Mouse (Mus musculus): ENCODE data around the gene Dennd5a. TPM values are rescaled to one million over a fixed set of nuclear protein-coding genes. Genes with fewer than 3 reads are reported as not detected.
A peak's percentile ranks its signal among the peaks of the same experiment; 100 is the strongest.

The Dennd5a gene
- polyA plus RNA-seq, 1 experiment from 2014 or later = 38.4 TPM

DNA sequence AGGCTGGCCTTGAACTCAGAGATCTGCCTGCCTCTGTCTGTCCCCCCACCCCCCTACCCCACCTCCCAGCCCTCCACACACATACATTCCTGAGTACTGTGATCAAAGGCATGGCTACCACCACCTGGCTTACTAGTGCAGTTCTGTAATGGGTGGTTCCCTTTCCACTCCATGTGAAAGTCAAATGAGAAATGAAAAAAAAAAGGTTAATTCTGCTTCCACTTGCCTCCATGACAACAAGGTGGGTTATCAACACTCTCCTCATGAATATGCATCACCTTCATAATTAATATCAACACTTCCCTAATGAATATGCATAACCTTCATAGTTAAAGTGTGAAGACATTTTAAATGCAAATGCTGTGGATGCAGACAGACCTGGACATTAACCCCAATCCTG is 85.2 kb downstream of the Dennd5a start:
- ATAC-seq (ENCODE audit: borderline replicate concordance, extremely low read depth, low FRiP score, low TSS enrichment) = no peak
- H3K27ac ChIP-seq = no peak overlapping the region
- H3K4me3 ChIP-seq = no peak overlapping the region
- no peaks in the 10 kb centered on the region for H3K27me3 ChIP-seq
- no peak overlapping the region for H3K4me2 ChIP-seq
- H3K4me1 ChIP-seq = peaks cover 8% of the 10 kb centered on the region
- no peaks in the 10 kb centered on the region for H3K36me3 ChIP-seq
- no peak overlapping the region for H3K9ac ChIP-seq
- H3K9me3 ChIP-seq = no peaks in the 10 kb centered on the region

DNA sequence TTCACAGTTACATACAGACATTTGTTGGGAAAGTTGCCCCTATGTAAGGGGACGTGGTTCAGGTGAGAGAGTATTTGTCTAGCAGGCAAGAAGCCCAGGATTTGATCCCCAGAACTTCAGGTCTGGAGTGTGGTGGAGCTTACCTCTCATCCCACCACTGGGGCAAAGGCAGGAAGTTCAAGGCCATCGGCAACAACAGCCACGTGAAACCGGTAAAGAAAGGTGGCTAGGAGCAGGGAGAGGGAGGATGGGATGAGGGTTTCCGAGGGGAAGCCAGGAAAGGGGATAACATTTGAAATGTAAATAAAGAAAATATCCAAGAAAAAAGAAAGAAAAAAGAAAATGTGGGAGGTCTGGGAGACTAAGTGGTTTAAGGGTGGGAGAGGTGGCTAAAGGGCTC is 87.1 kb downstream of the Dennd5a start:
- 19% methylated on average over 5 of the region's 5 CpGs for WGBS
- peak overlapping the region; percentile 10; the same call in 1 of the 2 replicates for H3K27ac ChIP-seq
- no peaks in the 10 kb centered on the region for H3K27me3 ChIP-seq
- H3K9ac ChIP-seq = no peak overlapping the region
- no peak for ATAC-seq (ENCODE audit: borderline replicate concordance, extremely low read depth, low FRiP score, low TSS enrichment)
- H3K9me3 ChIP-seq = no peaks in the 10 kb centered on the region
- no peak overlapping the region for H3K4me3 ChIP-seq
- H3K36me3 ChIP-seq = no peaks in the 10 kb centered on the region
- no peak overlapping the region for H3K4me2 ChIP-seq
- peaks cover 8% of the 10 kb centered on the region for H3K4me1 ChIP-seq

DNA sequence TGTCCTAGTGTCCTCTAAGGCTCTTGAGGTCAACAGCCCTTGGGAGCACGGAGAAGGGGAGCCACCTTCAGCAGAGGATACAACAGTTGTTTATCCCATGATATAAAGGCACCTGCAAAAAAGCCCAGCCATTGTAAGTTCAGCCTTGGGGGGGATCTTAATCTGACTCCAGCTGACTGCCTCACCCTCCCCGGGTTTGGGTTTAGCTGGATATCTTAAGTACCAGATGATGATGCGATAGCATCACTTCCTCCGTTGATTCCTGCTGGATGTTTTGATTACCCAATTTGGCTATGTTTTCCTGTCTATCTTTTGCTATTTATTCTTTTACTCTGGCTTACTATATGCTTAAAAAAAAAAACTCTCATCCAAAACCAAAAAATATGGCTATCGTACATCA is 89.0 kb downstream of the Dennd5a start:
- ATAC-seq (ENCODE audit: borderline replicate concordance, extremely low read depth, low FRiP score, low TSS enrichment) = no peak
- H3K4me1 ChIP-seq = peaks cover 19% of the 10 kb centered on the region
- H3K4me3 ChIP-seq = no peak overlapping the region
- peaks cover 1% of the 10 kb centered on the region; the same call in 1 of the 2 replicates for H3K27me3 ChIP-seq
- no peaks in the 10 kb centered on the region for H3K36me3 ChIP-seq
- H3K9me3 ChIP-seq = no peaks in the 10 kb centered on the region
- no peak overlapping the region for H3K27ac ChIP-seq
- 70% methylated on average over 5 of the region's 5 CpGs for WGBS
- no peak overlapping the region for H3K9ac ChIP-seq
- no peak overlapping the region for H3K4me2 ChIP-seq

- peak; percentile 44 for ATAC-seq (ENCODE audit: borderline replicate concordance, extremely low read depth, low FRiP score, low TSS enrichment)
- no peak overlapping the region; the same call in 1 of the 2 replicates for H3K4me2 ChIP-seq
- peaks cover 22% of the 10 kb centered on the region for H3K27me3 ChIP-seq
- H3K27ac ChIP-seq = 0 out of 2 replicates have a peak overlapping the region, but pooled peaks have one; percentile 22
- H3K36me3 ChIP-seq = no peaks in the 10 kb centered on the region
- 27% methylated on average over 3 of the region's 3 CpGs for WGBS
- H3K4me1 ChIP-seq = peaks cover 27% of the 10 kb centered on the region
- H3K9me3 ChIP-seq = no peaks in the 10 kb centered on the region
- no peak overlapping the region for H3K9ac ChIP-seq
- H3K4me3 ChIP-seq = no peak overlapping the region
Measured at GRCm38 (mm10) chr7:109868498-109868897, 91.8 kb downstream of the Dennd5a start.

- H3K4me2 ChIP-seq = no peak overlapping the region
- 76% methylated on average over 3 of the region's 3 CpGs for WGBS
- H3K9ac ChIP-seq = no peak overlapping the region
- no peak overlapping the region for H3K4me3 ChIP-seq
- H3K27ac ChIP-seq = no peak overlapping the region
- peaks cover 27% of the 10 kb centered on the region for H3K4me1 ChIP-seq
- peaks cover 28% of the 10 kb centered on the region for H3K27me3 ChIP-seq
- H3K36me3 ChIP-seq = no peaks in the 10 kb centered on the region
- no peaks in the 10 kb centered on the region for H3K9me3 ChIP-seq
- no peak for ATAC-seq (ENCODE audit: borderline replicate concordance, extremely low read depth, low FRiP score, low TSS enrichment)
Measured at GRCm38 (mm10) chr7:109866643-109867042, 93.6 kb downstream of the Dennd5a start.

GRCm38 (mm10) chr7:109865370-109866229 is 94.7 kb downstream of the Dennd5a start, which contains the start of gene Scube2:
TSS of gene Scube2 (minus strand) at chr7:109865679.
- H3K4me3 ChIP-seq = peak within 1 kb of the TSS; percentile 61
- WGBS = 2% methylated on average over 65 of the region's 69 CpGs
- H3K27ac ChIP-seq = no peak within 1 kb of the TSS
- H3K27me3 ChIP-seq = peaks cover 28% of the 10 kb centered on the region
- peak within 1 kb of the TSS; percentile 56 for H3K9ac ChIP-seq
- no peaks in the 10 kb centered on the region for H3K9me3 ChIP-seq
- H3K36me3 ChIP-seq = no peaks in the 10 kb centered on the region
- peak within 1 kb of the TSS; percentile 96 for H3K4me2 ChIP-seq
- H3K4me1 ChIP-seq = peaks cover 27% of the 10 kb centered on the region
- ATAC-seq (ENCODE audit: borderline replicate concordance, extremely low read depth, low FRiP score, low TSS enrichment) = peak; percentile 76

DNA sequence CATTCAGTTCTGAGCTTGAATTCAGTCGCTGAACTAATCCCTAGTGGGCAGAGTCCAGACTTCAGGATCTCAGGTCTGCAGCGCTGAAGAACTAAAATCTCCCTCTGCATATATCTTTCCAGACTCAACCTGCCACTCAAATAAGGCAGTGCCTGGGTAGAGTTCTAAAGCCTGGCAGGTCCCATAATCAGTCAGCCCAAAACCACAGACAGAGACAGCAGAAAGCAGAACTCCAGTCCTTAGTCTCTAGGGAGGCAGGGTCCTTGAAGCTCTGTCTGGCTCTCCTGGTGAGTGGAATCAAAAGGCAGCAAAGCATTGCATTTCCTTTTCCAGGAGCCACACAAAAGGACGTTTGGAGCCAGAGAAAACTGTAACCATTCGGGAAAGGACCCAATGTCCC is 96.7 kb downstream of the Dennd5a start:
- Histone ChIP-seq H3K4me3 (no peak overlapping the region), H3K4me1 (peaks cover 20% of the 10 kb centered on the region), H3K36me3 (no peaks in the 10 kb centered on the region), H3K4me2 (no peak overlapping the region), H3K27ac (no peak overlapping the region), H3K9ac (no peak overlapping the region), H3K27me3 (peaks cover 28% of the 10 kb centered on the region), H3K9me3 (no peaks in the 10 kb centered on the region)
- WGBS = 37% methylated on average over 4 of the region's 4 CpGs
- no peak for ATAC-seq (ENCODE audit: borderline replicate concordance, extremely low read depth, low FRiP score, low TSS enrichment)

- H3K27ac ChIP-seq = no peak overlapping the region
- no peaks in the 10 kb centered on the region for H3K9me3 ChIP-seq
- no peak overlapping the region for H3K4me2 ChIP-seq
- 0 out of 2 replicates have a peak, but pooled peaks cover 2% of the 10 kb centered on the region for H3K4me1 ChIP-seq
- H3K27me3 ChIP-seq = peaks cover 22% of the 10 kb centered on the region
- 62% methylated on average over 7 of the region's 7 CpGs for WGBS
- no peak overlapping the region for H3K9ac ChIP-seq
- H3K36me3 ChIP-seq = no peaks in the 10 kb centered on the region
- no peak for ATAC-seq (ENCODE audit: borderline replicate concordance, extremely low read depth, low FRiP score, low TSS enrichment)
- H3K4me3 ChIP-seq = no peak overlapping the region
Measured at GRCm38 (mm10) chr7:109860162-109860561, 100.1 kb downstream of the Dennd5a start.

DNA sequence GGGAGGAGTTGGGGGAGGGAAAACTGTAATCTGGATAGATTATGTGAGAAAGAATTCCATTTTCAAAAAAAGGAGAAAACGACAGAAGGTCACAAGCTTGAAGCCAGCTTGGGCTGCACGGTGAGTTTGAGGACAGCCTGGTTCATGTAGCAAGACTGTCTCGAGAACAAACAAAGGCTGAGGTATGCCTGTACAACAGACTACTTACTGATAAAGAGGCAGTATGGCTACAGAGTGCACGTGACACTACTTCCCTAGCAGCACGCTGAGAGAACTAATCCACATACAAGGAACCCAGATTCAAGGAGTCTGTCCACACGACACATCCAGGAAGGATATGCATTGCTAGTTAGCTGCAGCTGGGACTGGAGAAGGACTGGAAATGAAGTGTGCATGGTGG is 100.9 kb downstream of the Dennd5a start:
- ATAC-seq (ENCODE audit: borderline replicate concordance, extremely low read depth, low FRiP score, low TSS enrichment) = no peak
- H3K4me2 ChIP-seq = no peak overlapping the region
- H3K9ac ChIP-seq = no peak overlapping the region
- no peaks in the 10 kb centered on the region for H3K9me3 ChIP-seq
- H3K36me3 ChIP-seq = no peaks in the 10 kb centered on the region
- no peak overlapping the region for H3K27ac ChIP-seq
- no peak overlapping the region for H3K4me3 ChIP-seq
- H3K27me3 ChIP-seq = peaks cover 14% of the 10 kb centered on the region
- H3K4me1 ChIP-seq = 0 out of 2 replicates have a peak, but pooled peaks cover under 1% of the 10 kb centered on the region
- WGBS = 13% methylated on average over 6 of the region's 6 CpGs

DNA sequence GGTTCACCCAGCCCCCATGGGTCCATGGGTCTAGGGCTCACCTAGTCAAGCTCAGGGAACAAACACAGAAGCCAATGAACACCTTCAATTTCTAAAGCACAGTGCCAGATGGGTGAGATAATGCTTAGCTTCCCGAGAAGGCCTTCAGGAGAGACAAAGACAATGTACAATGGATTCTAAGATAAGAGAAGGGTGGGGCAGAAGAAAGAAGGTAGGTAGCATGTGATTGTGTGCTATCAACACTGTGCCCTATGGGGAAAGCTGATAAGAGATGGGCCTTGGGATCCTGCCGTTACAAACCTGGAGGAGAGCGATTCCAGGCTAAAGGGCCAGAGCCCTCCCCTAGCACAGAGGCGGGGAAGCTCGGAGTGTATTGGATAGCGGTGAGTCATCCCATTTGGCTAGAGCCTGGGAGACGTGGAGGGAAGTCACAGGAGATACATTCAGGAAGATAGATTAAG is 107.5 kb downstream of the Dennd5a start:
- ATAC-seq (ENCODE audit: borderline replicate concordance, extremely low read depth, low FRiP score, low TSS enrichment) = no peak; the same call in 1 of the 2 replicates
- Histone ChIP-seq H3K36me3 (no peaks in the 10 kb centered on the region), H3K27me3 (no peaks in the 10 kb centered on the region), H3K4me3 (no peak overlapping the region), H3K9ac (no peak overlapping the region), H3K4me2 (no peak overlapping the region), H3K4me1 (peaks cover 16% of the 10 kb centered on the region), H3K9me3 (no peaks in the 10 kb centered on the region), H3K27ac (no peak overlapping the region)
- WGBS = 30% methylated on average over 7 of the region's 7 CpGs

DNA sequence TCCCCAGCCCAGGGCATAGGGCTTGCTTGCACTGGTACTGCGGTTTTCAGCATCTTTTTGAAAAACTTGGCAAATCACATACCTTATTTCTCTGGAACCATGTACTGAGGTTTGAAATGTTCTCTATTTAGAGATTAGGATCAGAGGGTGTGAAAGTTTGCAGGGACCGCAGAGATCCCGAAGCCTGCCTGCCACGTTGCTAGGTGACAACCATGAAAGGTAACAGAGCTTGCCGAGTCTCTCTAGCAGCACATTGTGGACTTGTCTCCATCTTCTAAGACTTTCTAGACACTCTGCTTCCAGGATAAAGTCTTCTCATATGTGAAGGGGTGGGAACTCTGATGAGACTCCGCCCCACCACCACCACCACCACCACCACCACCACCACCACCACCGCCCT is 108.3 kb downstream of the Dennd5a start:
- 78% methylated on average over 7 of the region's 7 CpGs for WGBS

DNA sequence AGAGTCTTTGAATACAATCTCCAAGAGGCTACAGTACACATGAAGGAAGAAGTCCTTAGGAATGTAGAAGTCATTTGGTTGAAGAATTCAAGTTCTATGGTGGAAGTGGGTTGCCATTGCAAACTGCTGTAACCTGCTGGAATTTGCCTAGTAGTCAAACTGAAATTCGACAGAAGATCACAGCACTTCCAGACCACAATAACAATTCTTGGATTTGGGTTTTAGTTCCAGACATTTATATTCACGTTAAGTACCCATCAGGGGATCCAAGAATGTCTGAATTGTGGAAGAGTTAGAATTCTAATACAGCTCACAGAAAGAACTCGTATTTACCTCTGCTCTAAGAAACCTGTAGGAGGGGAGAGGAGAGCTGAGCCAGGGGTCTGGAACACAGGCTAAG is 109.7 kb downstream of the Dennd5a start:
- 77% methylated on average over 3 of the region's 3 CpGs for WGBS
- ATAC-seq (ENCODE audit: borderline replicate concordance, extremely low read depth, low FRiP score, low TSS enrichment) = no peak
- no peak overlapping the region for H3K9ac ChIP-seq
- peaks cover 16% of the 10 kb centered on the region for H3K4me1 ChIP-seq
- H3K27ac ChIP-seq = no peak overlapping the region
- no peaks in the 10 kb centered on the region for H3K27me3 ChIP-seq
- H3K36me3 ChIP-seq = no peaks in the 10 kb centered on the region
- H3K9me3 ChIP-seq = no peaks in the 10 kb centered on the region
- no peak overlapping the region for H3K4me3 ChIP-seq
- no peak overlapping the region for H3K4me2 ChIP-seq

More for the DNA sequence above, 108.3 kb downstream of the Dennd5a start:
- Histone ChIP-seq H3K27ac (no peak overlapping the region), H3K9ac (no peak overlapping the region), H3K4me2 (no peak overlapping the region), H3K4me1 (peaks cover 16% of the 10 kb centered on the region), H3K4me3 (no peak overlapping the region), H3K9me3 (no peaks in the 10 kb centered on the region), H3K27me3 (no peaks in the 10 kb centered on the region), H3K36me3 (no peaks in the 10 kb centered on the region)
- no peak for ATAC-seq (ENCODE audit: borderline replicate concordance, extremely low read depth, low FRiP score, low TSS enrichment)

All from lung, embryonic 15.5 days (tissue).